Mouse (Mus musculus) hindbrain, embryonic 15.5 days (tissue): ENCODE data around the gene Flcn. TPM values are rescaled to one million over a fixed set of nuclear protein-coding genes. Genes with fewer than 3 reads are reported as not detected.

ENCODE experiments used
- ATAC-seq: fragments of 200-750 bp; cut with Nextera tagmentation; 2 replicates; pipeline ENCODE4 v1.8.0; 2017; ENCODE audit warnings: low read depth, moderate number of reproducible peaks, moderate TSS enrichment; ENCODE audit not compliant: low FRiP score
- H3K27ac ChIP-seq: fragments of 300-500 bp; sonication (generic); replicated peaks from 2 replicates; pipeline ENCODE4 v1.5.1; 2015; ENCODE audit warnings: mild to moderate bottlenecking, inconsistent platforms
- H3K27me3 ChIP-seq: fragments of 300-500 bp; sonication (generic); 2 replicates; pipeline ENCODE4 v1.6.1; 2015; ENCODE audit warnings: control low read depth, inconsistent platforms
- H3K36me3 ChIP-seq: fragments of 300-500 bp; sonication (generic); 2 replicates; pipeline ENCODE4 v1.6.1; 2015; ENCODE audit warnings: control low read depth, inconsistent platforms
- H3K4me1 ChIP-seq: fragments of 300-500 bp; sonication (generic); replicated peaks from 2 replicates; pipeline ENCODE4 v1.6.1; 2015; ENCODE audit warnings: control low read depth, inconsistent platforms
- H3K4me2 ChIP-seq: fragments of 300-500 bp; sonication (generic); 2 replicates; pipeline ENCODE4 v1.6.1; 2015; ENCODE audit warnings: moderate library complexity, mild to moderate bottlenecking, inconsistent platforms
- H3K4me3 ChIP-seq: fragments of 300-500 bp; sonication (generic); 2 replicates; pipeline ENCODE4 v1.5.1; 2015; ENCODE audit warnings: mild to moderate bottlenecking, inconsistent platforms
- H3K9ac ChIP-seq: fragments of 300-500 bp; sonication (generic); 2 replicates; pipeline ENCODE4 v1.6.1; 2015; ENCODE audit warnings: inconsistent platforms
- H3K9me3 ChIP-seq: fragments of 300-500 bp; sonication (generic); 2 replicates; pipeline ENCODE4 v1.6.1; 2016; ENCODE audit warnings: control low read depth, inconsistent platforms
- WGBS: fragments of 180-500 bp; shearing (Covaris S2); methylation state at CpG from one replicate; pipeline ENCODE4 v1.1.7; 2015; 5-methylcytosine and 5-hydroxymethylcytosine counted together
- polyA plus RNA-seq: library from polyadenylated mRNA; unstranded; fragments of >200 nt; fragmentation: Nextera tagmentation; extraction: Ambion mirVana; gene quantifications from 2 replicates; pipeline ENCODE4 v1.2.1, GENCODE M21; 2015

Gene Flcn
- polyA plus RNA-seq, 1 experiment from 2014 or later = 44.8 TPM

DNA sequence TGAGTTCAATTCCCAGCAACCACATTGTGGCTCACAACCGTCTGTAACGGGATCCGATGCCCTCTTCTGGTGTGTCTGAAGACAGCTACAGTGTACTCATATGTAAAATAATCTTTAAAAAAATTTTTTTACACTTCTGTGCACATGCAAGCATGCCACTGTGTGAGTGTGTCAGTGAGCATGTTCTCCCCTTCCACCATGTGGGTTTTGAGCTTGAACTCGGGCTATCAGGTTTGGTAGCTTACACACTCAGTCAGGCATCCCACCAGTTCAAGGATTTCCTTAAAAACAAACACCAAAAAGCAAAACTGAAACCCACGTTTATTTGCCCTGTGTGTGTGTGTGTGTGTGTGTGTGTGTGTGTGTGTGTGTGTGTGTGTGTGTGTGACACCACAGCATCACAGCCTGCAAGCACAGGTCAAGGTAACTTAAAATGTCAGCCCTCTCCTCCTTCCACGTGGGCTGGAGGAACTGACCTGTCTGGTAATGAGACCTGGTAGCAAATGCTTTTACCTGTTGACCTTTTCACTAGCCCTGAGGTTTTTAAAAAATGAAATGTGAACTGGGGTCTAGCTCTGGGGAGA, 5.8 kb upstream of the Flcn start:
- H3K27me3 ChIP-seq = no peaks in the 10 kb centered on the region
- H3K4me1 ChIP-seq = peaks cover 3% of the 10 kb centered on the region; the same call in 1 of the 2 replicates
- H3K27ac ChIP-seq = no peak overlapping the region
- no peak overlapping the region for H3K9ac ChIP-seq
- H3K9me3 ChIP-seq = no peaks in the 10 kb centered on the region
- no peak overlapping the region for H3K4me3 ChIP-seq
- H3K4me2 ChIP-seq = no peak overlapping the region
- no peak for ATAC-seq
- 95% methylated on average over 6 of the region's 6 CpGs for WGBS
- peaks cover 45% of the 10 kb centered on the region for H3K36me3 ChIP-seq

DNA sequence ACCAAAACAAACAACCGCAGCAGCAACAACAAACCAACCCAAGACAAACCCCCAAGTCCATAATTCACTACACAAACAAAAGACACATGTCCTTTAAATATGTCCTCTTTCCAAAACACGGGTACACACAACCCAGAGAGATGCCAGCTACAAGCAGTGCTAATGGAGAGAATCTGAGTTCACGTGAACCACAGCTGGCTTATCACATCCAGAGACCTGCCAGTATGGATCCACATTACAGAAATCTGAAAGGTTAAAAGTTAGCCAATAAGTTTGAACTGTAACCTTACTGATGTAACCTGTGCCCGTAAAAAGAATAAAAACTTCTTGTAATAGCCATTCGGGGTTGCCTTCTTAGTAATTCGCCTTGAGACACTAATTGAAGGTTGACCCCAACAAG, 5.1 kb upstream of the Flcn start:
- Histone ChIP-seq H3K4me1 (peaks cover 3% of the 10 kb centered on the region; the same call in 1 of the 2 replicates), H3K9me3 (no peaks in the 10 kb centered on the region), H3K9ac (no peak overlapping the region), H3K4me2 (no peak overlapping the region), H3K4me3 (no peak overlapping the region), H3K27ac (no peak overlapping the region), H3K36me3 (peaks cover 39% of the 10 kb centered on the region), H3K27me3 (no peaks in the 10 kb centered on the region)
- no peak for ATAC-seq
- 89% methylated on average over 6 of the region's 6 CpGs for WGBS

DNA sequence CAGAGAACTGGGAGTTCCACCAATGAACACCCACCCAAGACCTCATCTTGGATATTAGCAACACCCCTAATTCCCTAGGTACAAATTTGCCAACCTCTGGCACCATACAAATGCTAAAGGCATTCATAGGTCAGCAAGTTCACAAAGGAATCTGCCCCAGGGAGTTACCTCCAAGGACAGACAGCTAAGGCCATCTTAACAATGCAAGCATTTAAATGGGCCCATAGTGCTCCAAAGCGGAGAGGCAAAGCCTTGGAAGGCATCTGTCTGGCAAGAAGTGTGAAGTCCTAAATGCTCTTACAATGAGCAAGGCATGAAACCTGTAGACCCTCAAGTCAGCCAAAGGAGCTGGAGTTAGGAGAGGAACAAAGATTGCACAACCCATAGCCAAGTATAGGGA, 4.5 kb upstream of the Flcn start:
- no peak overlapping the region for H3K4me3 ChIP-seq
- WGBS = 70% methylated on average over 1 of the region's 1 CpGs
- ATAC-seq = no peak

DNA sequence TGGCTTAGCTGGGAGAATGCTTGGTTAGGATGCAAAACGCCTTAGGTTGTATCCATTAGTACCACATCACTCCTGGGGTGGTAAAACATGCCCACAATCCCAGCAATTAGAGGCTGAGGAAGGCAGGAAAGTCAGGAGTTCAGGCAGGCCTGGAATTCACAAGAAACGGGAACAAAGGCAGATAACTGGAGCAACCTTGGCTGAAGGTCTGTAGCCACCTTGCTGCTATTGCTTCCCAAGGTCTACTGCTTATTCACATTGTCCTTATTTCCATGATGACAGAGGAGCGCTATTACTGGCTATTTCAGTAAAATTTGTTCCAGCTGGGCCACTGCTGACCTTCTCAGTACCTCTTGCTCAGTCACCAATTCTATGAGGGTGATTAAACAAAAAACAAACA, 3.5 kb upstream of the Flcn start:
- H3K9me3 ChIP-seq = no peaks in the 10 kb centered on the region
- ATAC-seq = no peak
- H3K36me3 ChIP-seq = peaks cover 22% of the 10 kb centered on the region
- H3K27me3 ChIP-seq = no peaks in the 10 kb centered on the region
- H3K4me2 ChIP-seq = no peak overlapping the region
- H3K9ac ChIP-seq = no peak overlapping the region
- H3K4me3 ChIP-seq = no peak overlapping the region
- WGBS = 81% methylated on average over 3 of the region's 3 CpGs
- H3K4me1 ChIP-seq = peaks cover 12% of the 10 kb centered on the region
- H3K27ac ChIP-seq = no peak overlapping the region

More for the DNA sequence above, 4.5 kb upstream of the Flcn start:
- H3K36me3 ChIP-seq = peaks cover 32% of the 10 kb centered on the region
- H3K4me1 ChIP-seq = peaks cover 3% of the 10 kb centered on the region; the same call in 1 of the 2 replicates
- H3K4me2 ChIP-seq = no peak overlapping the region
- no peak overlapping the region for H3K27ac ChIP-seq
- H3K9me3 ChIP-seq = no peaks in the 10 kb centered on the region
- no peak overlapping the region for H3K9ac ChIP-seq
- H3K27me3 ChIP-seq = no peaks in the 10 kb centered on the region

- peaks cover 15% of the 10 kb centered on the region for H3K36me3 ChIP-seq
- no peak overlapping the region for H3K27ac ChIP-seq
- no peak overlapping the region for H3K4me3 ChIP-seq
- peaks cover 19% of the 10 kb centered on the region for H3K4me1 ChIP-seq
- H3K9ac ChIP-seq = no peak overlapping the region
- H3K4me2 ChIP-seq = no peak overlapping the region
- no peaks in the 10 kb centered on the region for H3K9me3 ChIP-seq
- no peak for ATAC-seq
- no peaks in the 10 kb centered on the region for H3K27me3 ChIP-seq
- 87% methylated on average over 4 of the region's 4 CpGs for WGBS
Observed at GRCm38 (mm10) chr11:59811211-59811610, 1.4 kb upstream of the Flcn start.

DNA sequence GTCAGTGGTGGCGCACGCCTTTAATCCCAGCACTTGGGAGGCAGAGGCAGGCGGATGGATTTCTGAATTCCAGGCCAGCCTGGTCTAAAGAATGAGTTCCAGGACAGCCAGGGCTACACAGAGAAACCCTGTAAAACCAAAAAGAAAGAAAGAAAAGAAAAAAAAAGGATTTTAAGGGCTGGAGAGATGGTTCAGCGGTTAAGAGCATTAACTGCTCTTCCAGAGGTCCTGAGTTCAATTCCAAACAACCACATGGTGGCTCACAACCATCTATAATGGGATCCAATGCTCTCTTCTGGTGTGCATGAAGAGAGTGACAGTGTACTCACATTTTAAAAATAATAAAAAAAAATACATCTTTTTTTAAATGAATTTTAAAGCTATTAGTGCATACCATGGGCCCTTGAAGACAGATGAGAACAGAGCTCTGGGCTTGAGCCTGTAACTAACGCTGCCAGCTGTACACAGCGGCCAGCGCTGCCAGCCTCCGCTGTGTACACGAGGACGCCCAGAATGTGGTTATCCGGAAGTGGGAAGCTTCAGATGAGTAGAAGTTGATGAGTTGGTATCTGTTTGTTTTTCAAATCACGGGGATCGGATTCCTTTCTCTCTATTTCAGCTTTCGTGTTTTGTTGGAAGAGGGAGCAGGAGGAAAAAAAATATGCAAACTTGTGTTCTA, 803 bp upstream of the Flcn start:
- peak overlapping the region; percentile 83 for H3K4me2 ChIP-seq
- peak overlapping the region; percentile 93 for H3K9ac ChIP-seq
- peaks cover 19% of the 10 kb centered on the region for H3K4me1 ChIP-seq
- peak overlapping the region; percentile 68 for H3K4me3 ChIP-seq
- no peaks in the 10 kb centered on the region for H3K27me3 ChIP-seq
- H3K36me3 ChIP-seq = peaks cover 14% of the 10 kb centered on the region
- no peak for ATAC-seq
- no peaks in the 10 kb centered on the region for H3K9me3 ChIP-seq
- 60% methylated on average over 14 of the region's 14 CpGs for WGBS
- peak overlapping the region; percentile 100 for H3K27ac ChIP-seq

- Histone ChIP-seq H3K9ac (peak overlapping the region; percentile 93), H3K4me3 (peak overlapping the region; percentile 68), H3K27me3 (no peaks in the 10 kb centered on the region), H3K4me2 (peak overlapping the region; percentile 83), H3K36me3 (peaks cover 15% of the 10 kb centered on the region), H3K27ac (peak overlapping the region; percentile 100), H3K4me1 (peaks cover 19% of the 10 kb centered on the region), H3K9me3 (no peaks in the 10 kb centered on the region)
- WGBS = 0% methylated on average over 15 of the region's 15 CpGs
- peak; percentile 33; the same call in 1 of the 2 replicates for ATAC-seq
Observed at GRCm38 (mm10) chr11:59809071-59809669, 646 bp downstream of the Flcn start.

DNA sequence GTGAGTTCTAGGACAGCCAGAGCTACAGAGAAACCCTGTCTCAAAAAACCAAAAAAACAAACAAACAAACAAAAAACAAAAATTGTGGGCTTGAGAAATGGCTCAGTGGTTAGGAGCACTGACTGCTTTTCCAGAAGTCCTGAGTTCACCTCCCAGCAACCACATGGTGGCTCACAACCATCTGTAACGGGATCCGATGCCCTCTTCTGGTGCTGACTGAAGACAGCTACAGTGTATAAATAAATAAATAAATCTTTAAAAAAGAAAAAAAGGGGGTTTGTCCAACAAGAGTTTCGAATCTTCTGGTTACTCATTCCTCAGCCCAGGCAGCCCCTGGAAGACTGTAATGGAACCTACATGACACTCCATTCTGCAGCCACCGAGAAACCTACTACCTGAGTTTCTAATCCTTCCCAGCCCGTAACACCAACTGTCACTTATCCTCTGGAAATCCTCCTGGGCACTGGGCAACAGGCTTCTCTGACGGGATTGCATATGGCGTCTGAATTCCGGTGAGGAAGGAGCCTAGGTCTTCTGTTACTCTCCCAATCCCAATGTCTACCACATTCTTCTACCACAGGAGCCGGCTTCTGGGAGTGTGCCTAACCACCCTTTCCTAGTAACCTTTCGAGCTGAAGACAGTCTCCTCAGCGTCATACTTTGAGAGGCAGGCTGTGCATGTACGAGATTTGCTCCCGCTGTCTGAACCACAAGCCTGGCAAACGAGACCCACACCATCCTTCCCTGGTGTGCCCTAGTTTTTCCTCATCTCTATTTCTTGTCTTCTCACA, 1.5 kb downstream of the Flcn start:
- no peak for ATAC-seq
- no peaks in the 10 kb centered on the region for H3K9me3 ChIP-seq
- peaks cover 21% of the 10 kb centered on the region for H3K36me3 ChIP-seq
- WGBS = 64% methylated on average over 14 of the region's 14 CpGs
- H3K4me1 ChIP-seq = peaks cover 19% of the 10 kb centered on the region
- no peak overlapping the region for H3K27ac ChIP-seq
- H3K4me3 ChIP-seq = peak overlapping the region; percentile 68
- H3K9ac ChIP-seq = peak overlapping the region; percentile 93; the same call in 1 of the 2 replicates
- no peaks in the 10 kb centered on the region for H3K27me3 ChIP-seq
- peak overlapping the region; percentile 83 for H3K4me2 ChIP-seq

GRCm38 (mm10) chr11:59805656-59806055, 4.2 kb downstream of the Flcn start:
- Histone ChIP-seq H3K36me3 (peaks cover 44% of the 10 kb centered on the region), H3K9ac (no peak overlapping the region)
- WGBS = 100% methylated on average over 2 of the region's 2 CpGs

DNA sequence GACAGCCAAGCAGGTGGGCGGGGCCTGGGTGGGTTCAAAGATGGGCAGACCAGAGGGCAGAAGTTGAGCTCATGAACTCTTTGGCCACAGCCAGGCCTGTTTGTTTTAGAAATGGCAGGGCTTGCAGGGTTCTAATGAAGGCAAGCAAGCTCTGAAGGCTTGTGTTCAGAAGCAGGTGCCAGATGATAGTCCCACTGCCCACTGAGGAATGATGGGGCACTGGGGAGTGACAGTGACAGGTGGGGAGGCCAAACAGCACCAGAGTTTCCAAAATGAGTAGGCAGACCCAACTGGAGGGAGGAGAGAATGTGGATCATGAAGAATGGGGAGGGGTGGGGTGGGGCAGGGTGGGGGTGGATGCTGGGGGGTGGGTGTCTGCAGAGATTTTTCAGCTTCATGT, 4.6 kb downstream of the Flcn start:
- no peak overlapping the region for H3K4me2 ChIP-seq
- H3K4me1 ChIP-seq = peaks cover 16% of the 10 kb centered on the region
- ATAC-seq = no peak
- H3K27me3 ChIP-seq = no peaks in the 10 kb centered on the region
- 100% methylated on average over 1 of the region's 1 CpGs for WGBS
- H3K27ac ChIP-seq = no peak overlapping the region
- H3K9me3 ChIP-seq = no peaks in the 10 kb centered on the region
- peaks cover 48% of the 10 kb centered on the region for H3K36me3 ChIP-seq
- H3K4me3 ChIP-seq = no peak overlapping the region
- H3K9ac ChIP-seq = no peak overlapping the region

More at GRCm38 (mm10) chr11:59805656-59806055, 4.2 kb downstream of the Flcn start:
- Histone ChIP-seq H3K27me3 (no peaks in the 10 kb centered on the region), H3K4me1 (peaks cover 16% of the 10 kb centered on the region), H3K9me3 (no peaks in the 10 kb centered on the region), H3K4me2 (no peak overlapping the region), H3K4me3 (no peak overlapping the region), H3K27ac (no peak overlapping the region)
- no peak for ATAC-seq

GRCm38 (mm10) chr11:59804409-59805110, 5.3 kb downstream of the Flcn start:
- no peak overlapping the region for H3K4me2 ChIP-seq
- peaks cover 16% of the 10 kb centered on the region for H3K4me1 ChIP-seq
- no peak overlapping the region for H3K4me3 ChIP-seq
- 90% methylated on average over 22 of the region's 22 CpGs for WGBS
- H3K9ac ChIP-seq = no peak overlapping the region
- H3K27me3 ChIP-seq = no peaks in the 10 kb centered on the region
- H3K27ac ChIP-seq = no peak overlapping the region
- peaks cover 55% of the 10 kb centered on the region for H3K36me3 ChIP-seq
- no peaks in the 10 kb centered on the region for H3K9me3 ChIP-seq
- ATAC-seq = no peak
